Mouse (Mus musculus): ENCODE data around the gene Hoxb13.

- TF ChIP-seq POLR2A (IDR thresholded peaks at IDR 0.05; ENCODE audit: low read depth, low read length) (no peak), CTCF (conservative IDR thresholded peaks at IDR 0.05; ENCODE audit: insufficient read depth, insufficient read length, low read depth, low read length) (no peak)
These were observed 15.8 kb upstream of the Hoxb13 start for GRCm38 (mm10) chr11:96178356-96178755.
